Mouse (Mus musculus) testis, adult 2 months (tissue): ENCODE results near the gene Arl16. TPM values are rescaled to one million over a fixed set of nuclear protein-coding genes. Genes with fewer than 3 reads are reported as not detected.

Experiments used
- H3K27ac ChIP-seq: fragments of 200-500 bp; 2 replicates; pipeline ENCODE4 v1.5.1; 2012; ENCODE audit warnings: low read depth, low read length; ENCODE audit not compliant: control insufficient read depth, insufficient read depth
- H3K27me3 ChIP-seq: fragments of 200-500 bp; 2 replicates; pipeline ENCODE4 v1.6.1; 2012; ENCODE audit warnings: mild to moderate bottlenecking, low read length, moderate library complexity; ENCODE audit not compliant: control insufficient read depth, insufficient read depth
- H3K36me3 ChIP-seq: fragments of 200-500 bp; 2 replicates; pipeline ENCODE4 v1.6.1; 2012; ENCODE audit warnings: mild to moderate bottlenecking, low read length; ENCODE audit not compliant: control insufficient read depth, insufficient read depth
- H3K4me1 ChIP-seq: fragments of 200-500 bp; 2 replicates; pipeline ENCODE4 v1.6.1; 2012; ENCODE audit warnings: low read length; ENCODE audit not compliant: control insufficient read depth, insufficient read depth
- H3K4me3 ChIP-seq: fragments of 200-500 bp; 2 replicates; pipeline ENCODE4 v1.5.1; 2012; ENCODE audit warnings: low read depth, mild to moderate bottlenecking, low read length, moderate library complexity, mixed read lengths; ENCODE audit not compliant: control insufficient read depth
- CTCF ChIP-seq: fragments of 200-500 bp; IDR thresholded peaks from 2 replicates; pipeline ENCODE4 v1.5.1; 2012; ENCODE audit warnings: low read depth, mild to moderate bottlenecking, inconsistent platforms, low read length, moderate library complexity; ENCODE audit not compliant: control insufficient read depth, insufficient read depth, insufficient replicate concordance
- POLR2A ChIP-seq: fragments of 200-500 bp; IDR thresholded peaks from 2 replicates; pipeline ENCODE4 v1.6.1; 2012; ENCODE audit warnings: low read depth, mild to moderate bottlenecking, inconsistent platforms, low read length, moderate library complexity; ENCODE audit not compliant: control insufficient read depth
- polyA plus RNA-seq: library from polyadenylated mRNA; depleted of rRNA; stranded (reverse); fragments of >200 nt; gene quantifications from 2 replicates; pipeline ENCODE4 v1.2.3, GENCODE M21; 2012

The Arl16 gene
- polyA plus RNA-seq, 1 experiment: 20.5 TPM

- Histone ChIP-seq H3K27me3 (no peaks in the 10 kb centered on the region), H3K4me3 (no peak overlapping the region), H3K27ac (no peak overlapping the region), H3K4me1 (no peaks in the 10 kb centered on the region), H3K36me3 (no peaks in the 10 kb centered on the region; the same call in 1 of the 2 replicates)
- TF ChIP-seq CTCF: no peak
- TF ChIP-seq POLR2A: no peak; the same call in 1 of the 2 replicates
These were observed 32.5 kb upstream of the Arl16 start for GRCm38 (mm10) chr11:120499894-120500293.

- Histone ChIP-seq H3K4me3 (no peak overlapping the region), H3K27me3 (no peaks in the 10 kb centered on the region), H3K36me3 (no peaks in the 10 kb centered on the region; the same call in 1 of the 2 replicates), H3K27ac (no peak overlapping the region), H3K4me1 (no peaks in the 10 kb centered on the region)
- TF ChIP-seq CTCF: no peak
These were observed 31.5 kb upstream of the Arl16 start for GRCm38 (mm10) chr11:120498891-120499290.

GRCm38 (mm10) chr11:120498226-120498625 lies 30.8 kb upstream of the Arl16 start:
- Histone ChIP-seq H3K4me3 (no peak overlapping the region), H3K36me3 (no peaks in the 10 kb centered on the region; the same call in 1 of the 2 replicates)
- TF ChIP-seq CTCF: no peak
- TF ChIP-seq POLR2A: no peak

GRCm38 (mm10) chr11:120497436-120497835 lies 30.0 kb upstream of the Arl16 start:
- H3K27me3 ChIP-seq: no peaks in the 10 kb centered on the region
- no peak overlapping the region; the same call in 1 of the 2 replicates for H3K27ac ChIP-seq
- peaks cover under 1% of the 10 kb centered on the region; the same call in 1 of the 2 replicates for H3K4me1 ChIP-seq
- H3K36me3 ChIP-seq: no peaks in the 10 kb centered on the region; the same call in 1 of the 2 replicates
- H3K4me3 ChIP-seq: no peak overlapping the region
- TF ChIP-seq CTCF: no peak
- TF ChIP-seq POLR2A: no peak

More at GRCm38 (mm10) chr11:120498226-120498625, 30.8 kb upstream of the Arl16 start:
- Histone ChIP-seq H3K4me1 (no peaks in the 10 kb centered on the region; the same call in 1 of the 2 replicates), H3K27me3 (no peaks in the 10 kb centered on the region), H3K27ac (no peak overlapping the region)

GRCm38 (mm10) chr11:120493911-120494310 lies 26.5 kb upstream of the Arl16 start:
- H3K4me3 ChIP-seq: no peak overlapping the region
- no peaks in the 10 kb centered on the region for H3K27me3 ChIP-seq
- H3K27ac ChIP-seq: no peak overlapping the region
- H3K4me1 ChIP-seq: peaks cover 11% of the 10 kb centered on the region
- H3K36me3 ChIP-seq: no peaks in the 10 kb centered on the region; the same call in 1 of the 2 replicates
- TF ChIP-seq POLR2A: no peak
- TF ChIP-seq CTCF: no peak

GRCm38 (mm10) chr11:120493351-120493750 lies 25.9 kb upstream of the Arl16 start:
- H3K4me1 ChIP-seq: peaks cover 11% of the 10 kb centered on the region
- no peak for TF ChIP-seq CTCF
- TF ChIP-seq POLR2A: no peak
- H3K27ac ChIP-seq: no peak overlapping the region
- H3K36me3 ChIP-seq: no peaks in the 10 kb centered on the region; the same call in 1 of the 2 replicates
- H3K4me3 ChIP-seq: no peak overlapping the region
- no peaks in the 10 kb centered on the region for H3K27me3 ChIP-seq

- H3K27ac ChIP-seq: no peak overlapping the region
- peaks cover 11% of the 10 kb centered on the region for H3K4me1 ChIP-seq
- no peak overlapping the region for H3K4me3 ChIP-seq
- H3K27me3 ChIP-seq: no peaks in the 10 kb centered on the region
- H3K36me3 ChIP-seq: no peaks in the 10 kb centered on the region; the same call in 1 of the 2 replicates
- no peak for TF ChIP-seq POLR2A
- TF ChIP-seq CTCF: no peak
These were observed 25.4 kb upstream of the Arl16 start for GRCm38 (mm10) chr11:120492878-120493203.
